Mouse (Mus musculus): Measurements from ENCODE around the gene B230217C12Rik.
"Not testable (repeated sequence)": the region's sequence is repeated elsewhere in the genome, so short reads cannot be mapped to it uniquely, and the experiment has no call there.

The B230217C12Rik gene

GRCm38 (mm10) chr11:97867591-97867990 lies 27.0 kb downstream of the B230217C12Rik start:
- no peak for DNase-seq (ENCODE audit: low spot score)

- not testable (repeated sequence) for DNase-seq (ENCODE audit: low spot score)
Measured at GRCm38 (mm10) chr11:97872378-97872777, 31.8 kb downstream of the B230217C12Rik start.

DNA sequence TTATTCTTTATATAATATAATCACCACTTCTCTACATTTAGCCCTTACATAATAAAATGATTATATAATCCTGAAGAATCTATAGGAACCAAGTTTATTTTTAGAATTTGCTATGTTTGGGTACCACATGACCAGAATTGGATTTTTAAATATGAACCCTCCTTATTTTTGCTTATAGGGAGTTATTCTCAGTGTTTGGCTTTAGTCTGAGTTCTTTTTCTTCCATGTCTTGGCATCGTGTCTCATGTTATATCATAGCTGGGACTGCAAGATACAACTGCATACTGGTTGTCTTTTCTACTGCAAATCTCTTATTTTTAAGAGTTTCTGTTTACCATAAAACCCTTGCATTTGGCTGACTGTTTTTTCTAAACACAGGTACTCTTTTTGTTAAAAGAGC lies 33.8 kb downstream of the B230217C12Rik start:
- DNase-seq (ENCODE audit: low spot score), result no peak

DNA sequence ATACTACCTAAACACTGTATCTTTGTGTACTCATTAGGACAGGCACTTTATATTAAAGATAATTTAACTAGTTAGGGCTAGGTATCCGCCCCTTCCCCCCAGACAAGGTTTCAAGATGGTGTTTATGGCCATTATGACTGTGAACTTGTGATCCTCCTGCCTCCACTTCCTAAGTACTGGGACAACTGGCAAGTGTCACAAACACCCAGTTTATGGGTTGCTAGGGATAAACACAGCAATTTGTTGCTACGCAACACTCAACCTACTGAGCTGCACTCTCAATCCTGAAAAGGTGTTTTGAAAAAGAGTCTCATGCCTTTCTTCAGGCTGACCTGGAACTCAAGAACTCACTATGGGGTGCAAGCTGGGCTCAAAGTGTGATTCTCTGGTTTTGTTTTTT lies 36.8 kb downstream of the B230217C12Rik start:
- DNase-seq (ENCODE audit: low spot score), result peak; percentile 6

GRCm38 (mm10) chr11:97880362-97880761 lies 39.8 kb downstream of the B230217C12Rik start:
- no peak for DNase-seq (ENCODE audit: low spot score)

DNA sequence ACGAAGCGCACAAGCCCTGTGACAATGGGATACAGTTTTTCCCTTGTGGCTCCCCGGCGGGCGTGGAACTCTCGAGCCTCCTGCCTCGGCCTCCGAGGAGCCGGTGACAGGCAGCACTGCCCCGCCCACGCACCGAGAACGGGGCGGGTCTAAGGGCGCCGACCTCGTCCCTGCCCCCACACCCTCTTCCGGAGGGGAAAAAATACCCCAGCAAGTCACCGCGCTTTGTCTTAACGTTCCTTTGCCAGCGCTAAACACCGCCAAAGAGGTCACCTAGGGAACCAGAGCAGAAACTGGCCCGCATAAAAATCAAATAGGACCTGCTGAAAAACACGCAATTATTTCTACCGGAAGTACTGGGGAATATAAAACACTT lies 43.0 kb downstream of the B230217C12Rik start:
- DNase-seq (ENCODE audit: low spot score), result peak; percentile 87

DNA sequence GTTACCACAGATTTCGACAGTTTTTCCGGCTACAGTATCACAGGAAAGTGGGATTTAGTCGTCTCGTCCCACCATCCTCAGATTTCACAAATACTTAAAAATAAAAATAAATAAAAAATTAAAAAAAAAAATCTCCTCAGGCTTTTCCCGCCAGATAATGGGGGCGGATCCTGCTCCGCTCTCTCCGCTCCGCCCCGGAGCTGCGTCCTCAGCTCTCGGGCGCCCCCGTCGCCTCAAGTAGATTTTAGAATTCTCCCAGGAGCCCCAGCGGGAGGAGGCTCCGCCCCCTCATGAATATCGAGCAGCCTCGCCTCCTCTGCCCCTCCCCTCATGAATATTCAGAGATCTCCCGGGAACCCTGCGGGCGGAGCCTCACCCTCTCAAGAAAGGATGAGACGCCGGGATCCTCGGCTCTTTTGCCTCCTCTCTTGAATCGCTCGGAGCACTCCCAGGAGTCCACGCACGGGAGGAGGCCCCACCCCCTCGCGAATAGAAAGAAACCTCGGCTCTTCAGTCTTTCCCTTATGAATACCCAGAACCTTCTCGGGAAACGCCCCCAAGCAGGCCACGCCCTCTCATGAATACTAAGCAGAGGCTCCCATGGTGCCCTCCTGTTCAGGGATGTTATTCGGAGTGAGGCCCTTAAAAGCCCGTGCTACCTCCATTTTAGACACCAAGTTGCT lies 43.5 kb downstream of the B230217C12Rik start, which contains the start of gene Fbxo47:
Gene Fbxo47 (minus strand): TSS at position 237 of the 683 bp plus-strand sequence.
- peak; percentile 98 for DNase-seq (ENCODE audit: low spot score)

DNA sequence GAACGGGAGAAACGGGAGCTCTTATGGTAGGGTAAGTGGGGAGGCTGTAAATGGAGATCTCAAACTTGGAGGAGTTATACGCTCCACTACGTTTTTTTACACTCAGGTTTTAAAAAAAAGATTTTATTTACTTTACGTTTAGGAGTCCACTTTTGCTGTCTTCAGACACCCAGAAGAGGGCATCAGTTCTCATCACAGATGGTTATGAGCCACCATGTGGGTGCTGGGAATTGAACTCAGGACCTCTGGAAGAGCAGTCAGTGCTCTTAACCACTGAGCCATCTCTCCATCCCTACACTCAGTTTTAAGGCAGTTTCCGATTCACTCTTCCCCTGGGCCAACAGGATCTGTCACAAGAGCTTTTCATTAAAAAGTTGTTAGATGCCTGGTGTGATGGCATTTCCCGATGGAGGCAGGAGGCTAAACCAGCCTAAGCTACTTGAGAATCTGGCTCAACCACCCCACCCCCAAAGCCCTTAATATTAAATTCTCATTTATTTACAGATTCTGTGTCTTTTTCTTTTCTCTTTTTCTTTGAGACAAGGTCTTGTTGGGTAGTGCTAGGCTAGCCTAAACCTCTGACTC lies 44.1 kb downstream of the B230217C12Rik start:
- no peak for DNase-seq (ENCODE audit: low spot score)

- DNase-seq (ENCODE audit: low spot score), result no peak
Measured at GRCm38 (mm10) chr11:97885296-97885915, 44.8 kb downstream of the B230217C12Rik start.

DNA sequence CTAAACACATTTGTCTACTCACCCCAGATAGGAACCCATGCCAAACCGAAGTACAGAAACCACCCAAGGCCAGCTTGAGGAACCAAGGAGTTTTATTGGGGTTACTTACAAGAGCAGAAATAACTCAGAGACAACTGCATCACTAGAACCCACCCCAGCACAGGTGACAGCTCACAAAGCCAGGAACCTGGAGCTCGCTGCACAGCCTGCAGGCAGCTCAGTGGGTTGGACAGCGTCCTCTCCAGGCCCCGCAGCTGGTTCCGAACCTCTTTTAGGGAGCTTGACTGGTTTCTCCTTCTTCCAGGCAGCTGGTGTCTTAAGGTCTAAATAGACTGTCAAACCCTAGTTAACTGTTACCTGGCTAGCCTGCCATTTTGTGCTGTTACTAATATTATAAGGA lies 51.2 kb downstream of the B230217C12Rik start:
- no peak for DNase-seq (ENCODE audit: low spot score)
